Mouse (Mus musculus) embryo, embryonic 11.5 days (tissue): ENCODE results near the gene Rnd1.
A peak's percentile ranks its signal among the peaks of the same experiment; 100 is the strongest.

Experiments
- DNase-seq: peaks from one replicate; pipeline ENCODE4 v3.0.0-alpha.2; 2012; ENCODE audit warnings: low read depth, low spot score

The Rnd1 gene

GRCm38 (mm10) chr15:98677977-98678376 is 716 bp upstream of the Rnd1 start:
- no peak for DNase-seq

GRCm38 (mm10) chr15:98676471-98676870 is 790 bp downstream of the Rnd1 start:
- DNase-seq: no peak

GRCm38 (mm10) chr15:98675634-98676250 is 1.5 kb downstream of the Rnd1 start:
- no peak for DNase-seq

- DNase-seq: no peak
These were observed 2.2 kb downstream of the Rnd1 start for GRCm38 (mm10) chr15:98674994-98675545.

GRCm38 (mm10) chr15:98674284-98674993 is 2.8 kb downstream of the Rnd1 start:
- no peak for DNase-seq

- DNase-seq: no peak
These were observed 3.5 kb downstream of the Rnd1 start for GRCm38 (mm10) chr15:98673732-98674131.

- no peak for DNase-seq
These were observed 4.7 kb downstream of the Rnd1 start for GRCm38 (mm10) chr15:98672592-98672991.

GRCm38 (mm10) chr15:98664042-98664907 is 13.0 kb downstream of the Rnd1 start:
- no peak for DNase-seq

GRCm38 (mm10) chr15:98662567-98663545 is 14.4 kb downstream of the Rnd1 start, which contains the start of gene Ddx23:
Gene Ddx23, minus strand, starts transcription at chr15:98662894.
- peak; percentile 91 for DNase-seq

GRCm38 (mm10) chr15:98662198-98662566 is 15.1 kb downstream of the Rnd1 start:
- DNase-seq: no peak

GRCm38 (mm10) chr15:98656982-98657751 is 20.1 kb downstream of the Rnd1 start:
- DNase-seq: no peak

- no peak for DNase-seq
These were observed 25.1 kb downstream of the Rnd1 start for GRCm38 (mm10) chr15:98652174-98652573.

- no peak for DNase-seq
These were observed 25.8 kb downstream of the Rnd1 start for GRCm38 (mm10) chr15:98651431-98651830.

GRCm38 (mm10) chr15:98648071-98648470 is 29.2 kb downstream of the Rnd1 start:
- DNase-seq: no peak

- DNase-seq: no peak
These were observed 30.0 kb downstream of the Rnd1 start for GRCm38 (mm10) chr15:98647308-98647707.

- no peak for DNase-seq
These were observed 30.5 kb downstream of the Rnd1 start for GRCm38 (mm10) chr15:98646737-98647136.

- no peak for DNase-seq
These were observed 31.9 kb downstream of the Rnd1 start for GRCm38 (mm10) chr15:98645057-98646026.

GRCm38 (mm10) chr15:98644406-98644805 is 32.9 kb downstream of the Rnd1 start:
- no peak for DNase-seq

- no peak for DNase-seq
These were observed 37.1 kb downstream of the Rnd1 start for GRCm38 (mm10) chr15:98640157-98640556.
